Mouse (Mus musculus) gastrocnemius, adult 2 months (tissue): ENCODE results near the gene Ifi47. TPM values are rescaled to one million over a fixed set of nuclear protein-coding genes. Genes with fewer than 3 reads are reported as not detected.

ENCODE experiments used
- DNase-seq: peaks from one replicate; pipeline ENCODE4 v3.0.0; 2022
- H3K27ac ChIP-seq: fragments of 200-600 bp; 2 replicates; pipeline ENCODE4 v1.8.1; 2022; ENCODE audit warnings: mild to moderate bottlenecking
- H3K4me3 ChIP-seq: fragments of 200-600 bp; 2 replicates; pipeline ENCODE4 v1.8.1; 2022; ENCODE audit warnings: mild to moderate bottlenecking, moderate library complexity
- CTCF ChIP-seq: fragments of 200-600 bp; IDR thresholded peaks from 2 replicates; pipeline ENCODE4 v1.8.1; 2022; ENCODE audit warnings: antibody characterized with exemption, mild to moderate bottlenecking, moderate library complexity
- intact Hi-C: fragments of 180-260 bp; cut with DNase I; formaldehyde crosslinking; loops from one replicate; pipeline ENCODE4 v1.15.1; 2025
- total RNA-seq, 2 experiments: library from RNA; stranded (reverse); gene quantifications; 2 replicates each; pipeline ENCODE4 v1.2.3; 2021

Ifi47 gene
- total RNA-seq, 2 experiments from 2014 or later = 0.84 TPM

- intact Hi-C loops = no loop called here
- no peak overlapping the region for H3K27ac ChIP-seq
- H3K4me3 ChIP-seq = no peak overlapping the region
- no peak for DNase-seq
- TF ChIP-seq CTCF = no peak
Observed at GRCm38 (mm10) chr11:49114158-49114557, 37.8 kb downstream of the Ifi47 start.

DNA sequence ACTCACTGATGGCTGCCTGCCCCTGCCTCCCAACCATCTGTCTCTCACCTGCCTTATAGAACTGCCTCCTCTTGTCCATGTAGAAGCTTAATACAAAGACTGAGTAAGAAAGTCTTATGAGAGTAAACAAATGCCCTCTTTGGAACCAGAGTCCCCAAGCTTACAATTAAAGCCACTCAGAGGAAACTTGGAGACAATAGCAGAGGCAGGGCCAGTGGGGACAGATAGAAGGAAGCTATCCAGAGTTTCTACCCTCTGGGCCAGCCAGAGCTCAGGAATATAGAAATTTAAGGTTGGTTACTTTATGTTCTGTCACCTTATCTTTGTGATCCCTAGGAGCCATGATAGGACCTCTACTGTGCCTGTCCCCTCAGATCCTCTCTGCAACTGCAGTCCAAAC, 38.4 kb downstream of the Ifi47 start, which contains the start of gene Olfr1396:
TSS of gene Olfr1396 (minus strand) at position 101 of the 400 bp plus-strand sequence.
- intact Hi-C loops = no loop called here
- Histone ChIP-seq H3K4me3 (no peak within 1 kb of the TSS), H3K27ac (no peak within 1 kb of the TSS)
- no peak for DNase-seq
- TF ChIP-seq CTCF = no peak

- no peak for TF ChIP-seq CTCF
- intact Hi-C loops = no loop called here
- Histone ChIP-seq H3K27ac (no peak overlapping the region), H3K4me3 (no peak overlapping the region)
- DNase-seq = no peak
Observed at GRCm38 (mm10) chr11:49119635-49120034, 43.2 kb downstream of the Ifi47 start.

DNA sequence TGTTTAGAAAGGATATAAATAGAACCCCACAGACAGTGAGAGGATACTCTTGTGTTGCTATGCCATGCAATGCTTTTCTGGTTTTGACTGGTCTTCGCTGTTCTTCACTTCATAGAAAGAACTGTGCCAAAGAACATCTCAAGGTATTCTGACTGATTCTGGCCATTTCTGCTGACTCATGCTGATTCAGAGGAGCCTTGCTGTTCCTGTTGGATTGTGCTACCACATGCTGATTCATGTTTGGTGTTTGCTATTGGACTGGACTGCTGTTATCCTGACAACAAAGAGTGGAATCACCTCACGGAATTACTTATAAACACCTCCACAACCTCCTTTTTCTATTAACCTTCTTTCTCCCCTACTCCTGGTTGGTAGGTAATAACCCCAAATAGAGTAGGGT, 47.8 kb downstream of the Ifi47 start:
- no peak for TF ChIP-seq CTCF
- Histone ChIP-seq H3K27ac (no peak overlapping the region), H3K4me3 (no peak overlapping the region)
- no peak for DNase-seq
- intact Hi-C loops = no loop called here

- intact Hi-C loops = no loop called here
Observed at GRCm38 (mm10) chr11:49141974-49142373, 65.6 kb downstream of the Ifi47 start, which contains the start of gene Olfr1395. Gene Olfr1395 (plus strand): TSS chr11:49142274.

More at GRCm38 (mm10) chr11:49141974-49142373, 65.6 kb downstream of the Ifi47 start, which contains the start of gene Olfr1395:
- no peak for TF ChIP-seq CTCF
- Histone ChIP-seq H3K4me3 (no peak within 1 kb of the TSS), H3K27ac (no peak within 1 kb of the TSS)
- DNase-seq = no peak

Other genes with a start within 250 kb of the Ifi47 start
- gene Gm12184, start 249.9 kb upstream of the Ifi47 start, total RNA-seq = 1 to 10 TPM; 1.5 to 2.2 TPM
- 10 to 100 TPM; 13.5 to 14.4 TPM for gene Irgm1, start 204.9 kb upstream of the Ifi47 start, total RNA-seq
- gene Gm5431, start 174.4 kb upstream of the Ifi47 start, total RNA-seq = under 1 TPM; 0.13 to 0.42 TPM
- gene Psme2b, start 130.4 kb upstream of the Ifi47 start, total RNA-seq = 1 to 10 TPM in 1 of 2 experiments, under 1 TPM in 1; 0.41 to 1.6 TPM
- gene Olfr56, start 97.7 kb upstream of the Ifi47 start, total RNA-seq = not detected
- 1 to 10 TPM in 1 of 2 experiments, under 1 TPM in 1; 0.79 to 1.7 TPM for gene 9930111J21Rik1, start 97.2 kb upstream of the Ifi47 start, total RNA-seq
- under 1 TPM; 0.39 to 0.46 TPM for gene Gm12185, start 84.4 kb upstream of the Ifi47 start, total RNA-seq
- gene Tgtp1, start 82.4 kb upstream of the Ifi47 start, total RNA-seq = 1 to 10 TPM in 1 of 2 experiments, under 1 TPM in 1; 0.97 to 1.1 TPM
- 1 to 10 TPM; 1.0 to 2.5 TPM for gene 9930111J21Rik2, start 25.3 kb upstream of the Ifi47 start, total RNA-seq
- 1 to 10 TPM in 1 of 2 experiments, under 1 TPM in 1; 0.66 to 1.3 TPM for gene Tgtp2, start 12.4 kb upstream of the Ifi47 start, total RNA-seq
- not detected for gene Olfr1396, start 38.3 kb downstream of the Ifi47 start, total RNA-seq
- not detected for gene Olfr1395, start 65.7 kb downstream of the Ifi47 start, total RNA-seq
- gene Olfr1394, start 77.8 kb downstream of the Ifi47 start, total RNA-seq = not detected
- gene Btnl9, start 110.6 kb downstream of the Ifi47 start, total RNA-seq = 1 to 10 TPM in 1 of 2 experiments, under 1 TPM in 1; 0.97 to 3.6 TPM
- gene Zfp62, start 126.7 kb downstream of the Ifi47 start, total RNA-seq = 10 to 100 TPM; 25.8 to 32.6 TPM
- 10 to 100 TPM; 42.0 to 48.0 TPM for gene Mgat1, start 167.6 kb downstream of the Ifi47 start, total RNA-seq
- gene Olfr1393, start 201.7 kb downstream of the Ifi47 start, total RNA-seq = not detected
- gene Olfr1392, start 208.7 kb downstream of the Ifi47 start, total RNA-seq = not detected
- not detected for gene Olfr10, start 228.2 kb downstream of the Ifi47 start, total RNA-seq
- gene Olfr1391, start 246.2 kb downstream of the Ifi47 start, total RNA-seq = not detected